Mouse (Mus musculus): Measurements from ENCODE around the gene Atp6ap2. TPM values are rescaled to one million over a fixed set of nuclear protein-coding genes. Genes with fewer than 3 reads are reported as not detected.
"Not testable (repeated sequence)": the region's sequence is repeated elsewhere in the genome, so short reads cannot be mapped to it uniquely, and the experiment has no call there.

Gene Atp6ap2
- polyA plus RNA-seq, 1 experiment, result 7.1 TPM

GRCm38 (mm10) chrX:12587958-12588355 is 356 bp downstream of the Atp6ap2 start:
- H3K36me3 ChIP-seq (ENCODE audit: control insufficient read depth, insufficient read depth, low read length), result no peaks in the 10 kb centered on the region
- H3K4me3 ChIP-seq (ENCODE audit: control insufficient read depth, low read depth, low read length), result peak overlapping the region; percentile 95
- no peak for TF ChIP-seq POLR2A (IDR thresholded peaks at IDR 0.05; ENCODE audit: control insufficient read depth, low read depth, low read length)
- no peak for TF ChIP-seq CTCF (IDR thresholded peaks at IDR 0.05; ENCODE audit: control insufficient read depth, insufficient read depth, insufficient replicate concordance, low read depth, low read length)
- no peaks in the 10 kb centered on the region; the same call in 1 of the 2 replicates for H3K4me1 ChIP-seq (ENCODE audit: control insufficient read depth, insufficient read depth, low read length)
- H3K27me3 ChIP-seq (ENCODE audit: control insufficient read depth, insufficient read depth, low read length), result no peaks in the 10 kb centered on the region
- H3K27ac ChIP-seq (ENCODE audit: control insufficient read depth, insufficient read depth, low read depth, low read length), result peak overlapping the region; percentile 91

- Histone ChIP-seq H3K4me1 (ENCODE audit: control insufficient read depth, insufficient read depth, low read length) (no peaks in the 10 kb centered on the region; the same call in 1 of the 2 replicates), H3K27me3 (ENCODE audit: control insufficient read depth, insufficient read depth, low read length) (no peaks in the 10 kb centered on the region), H3K4me3 (ENCODE audit: control insufficient read depth, low read depth, low read length) (no peak overlapping the region), H3K36me3 (ENCODE audit: control insufficient read depth, insufficient read depth, low read length) (no peaks in the 10 kb centered on the region), H3K27ac (ENCODE audit: control insufficient read depth, insufficient read depth, low read depth, low read length) (no peak overlapping the region; the same call in 1 of the 2 replicates)
- no peak for TF ChIP-seq POLR2A (IDR thresholded peaks at IDR 0.05; ENCODE audit: control insufficient read depth, low read depth, low read length)
These were observed 3.9 kb downstream of the Atp6ap2 start for GRCm38 (mm10) chrX:12591401-12591943.

DNA sequence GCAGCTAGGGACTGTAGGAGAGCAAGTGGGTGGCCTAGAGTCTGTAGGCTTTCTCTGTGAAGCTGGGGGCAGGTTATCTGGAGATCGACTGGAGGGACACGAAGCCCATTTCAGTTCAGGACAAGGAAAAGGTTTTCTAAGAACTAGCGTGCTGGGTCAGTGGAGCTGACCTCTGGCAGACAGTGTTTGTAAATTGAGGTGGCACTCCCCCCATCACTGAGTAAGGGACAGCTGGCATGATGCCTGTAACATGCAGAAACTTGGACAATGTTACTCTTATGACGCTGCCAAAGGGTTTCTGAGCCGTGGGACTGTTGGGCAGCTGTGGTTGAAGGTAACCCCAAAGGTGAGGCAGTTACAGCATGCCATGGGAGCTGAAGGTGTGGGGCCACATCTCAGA is 4.4 kb downstream of the Atp6ap2 start:
- Histone ChIP-seq H3K4me3 (ENCODE audit: control insufficient read depth, low read depth, low read length) (no peak overlapping the region), H3K27me3 (ENCODE audit: control insufficient read depth, insufficient read depth, low read length) (no peaks in the 10 kb centered on the region), H3K4me1 (ENCODE audit: control insufficient read depth, insufficient read depth, low read length) (no peaks in the 10 kb centered on the region; the same call in 1 of the 2 replicates), H3K27ac (ENCODE audit: control insufficient read depth, insufficient read depth, low read depth, low read length) (no peak overlapping the region), H3K36me3 (ENCODE audit: control insufficient read depth, insufficient read depth, low read length) (no peaks in the 10 kb centered on the region)
- no peak for TF ChIP-seq CTCF (IDR thresholded peaks at IDR 0.05; ENCODE audit: control insufficient read depth, insufficient read depth, insufficient replicate concordance, low read depth, low read length)

DNA sequence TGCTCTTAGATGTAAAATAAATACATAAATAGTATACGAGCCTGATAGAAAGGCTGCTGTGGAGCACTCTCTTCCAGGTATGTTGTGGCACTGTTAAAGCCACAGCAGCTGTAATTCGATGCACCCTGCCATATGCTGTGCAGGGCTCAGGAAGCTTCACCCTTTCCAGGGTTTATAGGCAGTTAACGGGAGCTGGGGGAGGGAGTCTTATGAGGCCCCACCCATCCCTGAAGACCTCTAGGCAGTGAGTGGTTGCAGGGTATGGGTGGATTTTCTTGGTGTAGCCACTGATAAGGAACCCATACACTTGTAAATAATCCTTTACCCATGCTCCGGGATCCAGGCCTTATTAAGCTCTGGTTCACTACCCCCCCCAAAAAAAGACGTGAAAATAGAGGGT is 6.2 kb downstream of the Atp6ap2 start:
- Histone ChIP-seq H3K4me3 (ENCODE audit: control insufficient read depth, low read depth, low read length) (no peak overlapping the region), H3K36me3 (ENCODE audit: control insufficient read depth, insufficient read depth, low read length) (no peaks in the 10 kb centered on the region), H3K27me3 (ENCODE audit: control insufficient read depth, insufficient read depth, low read length) (no peaks in the 10 kb centered on the region), H3K4me1 (ENCODE audit: control insufficient read depth, insufficient read depth, low read length) (no peaks in the 10 kb centered on the region; the same call in 1 of the 2 replicates), H3K27ac (ENCODE audit: control insufficient read depth, insufficient read depth, low read depth, low read length) (no peak overlapping the region)
- TF ChIP-seq CTCF (IDR thresholded peaks at IDR 0.05; ENCODE audit: control insufficient read depth, insufficient read depth, insufficient replicate concordance, low read depth, low read length) (no peak), POLR2A (IDR thresholded peaks at IDR 0.05; ENCODE audit: control insufficient read depth, low read depth, low read length) (no peak)

- H3K27me3 ChIP-seq (ENCODE audit: control insufficient read depth, insufficient read depth, low read length); H3K36me3 ChIP-seq (ENCODE audit: control insufficient read depth, insufficient read depth, low read length); H3K27ac ChIP-seq (ENCODE audit: control insufficient read depth, insufficient read depth, low read depth, low read length); H3K4me1 ChIP-seq (ENCODE audit: control insufficient read depth, insufficient read depth, low read length); H3K4me3 ChIP-seq (ENCODE audit: control insufficient read depth, low read depth, low read length): not testable (repeated sequence)
These were observed 22.9 kb downstream of the Atp6ap2 start for GRCm38 (mm10) chrX:12610541-12610940.

DNA sequence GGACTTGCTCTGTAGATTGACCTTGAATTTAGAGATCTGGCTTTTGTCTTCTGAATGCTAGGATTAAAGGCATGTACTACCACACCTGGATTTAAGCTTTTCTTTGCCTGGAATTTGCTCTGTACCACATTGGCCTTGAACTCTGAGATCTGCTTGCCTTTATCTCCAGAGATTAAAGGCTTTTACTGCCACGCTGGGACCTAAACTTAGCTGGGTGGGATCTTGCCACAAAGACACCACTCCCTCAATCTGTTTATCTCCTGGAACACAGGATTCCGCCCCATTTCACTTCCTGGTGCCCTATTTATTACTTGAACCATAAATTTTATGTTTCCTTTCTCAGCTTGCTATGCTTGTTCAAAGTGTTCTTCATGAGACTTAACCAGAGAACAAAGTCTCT is 23.6 kb downstream of the Atp6ap2 start:
- no peak for TF ChIP-seq POLR2A (IDR thresholded peaks at IDR 0.05; ENCODE audit: control insufficient read depth, low read depth, low read length)
- Histone ChIP-seq H3K27ac (ENCODE audit: control insufficient read depth, insufficient read depth, low read depth, low read length) (no peak overlapping the region), H3K36me3 (ENCODE audit: control insufficient read depth, insufficient read depth, low read length) (no peaks in the 10 kb centered on the region)

GRCm38 (mm10) chrX:12612360-12612759 is 24.8 kb downstream of the Atp6ap2 start:
- H3K4me1 ChIP-seq (ENCODE audit: control insufficient read depth, insufficient read depth, low read length); H3K27me3 ChIP-seq (ENCODE audit: control insufficient read depth, insufficient read depth, low read length); H3K27ac ChIP-seq (ENCODE audit: control insufficient read depth, insufficient read depth, low read depth, low read length); H3K36me3 ChIP-seq (ENCODE audit: control insufficient read depth, insufficient read depth, low read length); H3K4me3 ChIP-seq (ENCODE audit: control insufficient read depth, low read depth, low read length): not testable (repeated sequence)

More for the DNA sequence above, 23.6 kb downstream of the Atp6ap2 start:
- no peaks in the 10 kb centered on the region for H3K27me3 ChIP-seq (ENCODE audit: control insufficient read depth, insufficient read depth, low read length)
- H3K4me3 ChIP-seq (ENCODE audit: control insufficient read depth, low read depth, low read length), result no peak overlapping the region
- no peaks in the 10 kb centered on the region for H3K4me1 ChIP-seq (ENCODE audit: control insufficient read depth, insufficient read depth, low read length)

DNA sequence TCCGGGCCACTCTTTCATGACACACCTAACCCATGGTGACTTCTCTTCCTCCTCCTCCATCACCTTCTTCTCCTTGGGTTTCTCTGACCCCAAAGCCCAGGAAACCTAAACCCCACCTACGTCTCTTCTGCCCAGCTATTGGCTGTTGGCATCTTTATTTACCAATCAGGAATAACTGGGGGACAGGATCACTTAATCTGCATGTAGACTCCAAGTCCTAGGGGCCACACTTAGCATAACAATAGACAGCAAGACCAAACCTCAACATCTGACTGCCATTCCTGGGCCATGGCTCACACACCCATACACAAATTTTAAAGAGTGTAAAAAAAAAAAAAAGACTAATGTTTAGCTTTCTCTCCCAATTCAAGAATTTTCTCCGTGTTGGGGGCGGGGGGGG is 37.5 kb downstream of the Atp6ap2 start:
- H3K4me3 ChIP-seq (ENCODE audit: control insufficient read depth, low read depth, low read length), result no peak overlapping the region
- H3K36me3 ChIP-seq (ENCODE audit: control insufficient read depth, insufficient read depth, low read length), result no peaks in the 10 kb centered on the region
- TF ChIP-seq CTCF (IDR thresholded peaks at IDR 0.05; ENCODE audit: control insufficient read depth, insufficient read depth, insufficient replicate concordance, low read depth, low read length), result no peak
- no peak for TF ChIP-seq POLR2A (IDR thresholded peaks at IDR 0.05; ENCODE audit: control insufficient read depth, low read depth, low read length)
- no peak overlapping the region for H3K27ac ChIP-seq (ENCODE audit: control insufficient read depth, insufficient read depth, low read depth, low read length)
- H3K27me3 ChIP-seq (ENCODE audit: control insufficient read depth, insufficient read depth, low read length), result no peaks in the 10 kb centered on the region
- no peaks in the 10 kb centered on the region for H3K4me1 ChIP-seq (ENCODE audit: control insufficient read depth, insufficient read depth, low read length)
